Mouse (Mus musculus): ENCODE measurements around the gene Klc1.

DNA sequence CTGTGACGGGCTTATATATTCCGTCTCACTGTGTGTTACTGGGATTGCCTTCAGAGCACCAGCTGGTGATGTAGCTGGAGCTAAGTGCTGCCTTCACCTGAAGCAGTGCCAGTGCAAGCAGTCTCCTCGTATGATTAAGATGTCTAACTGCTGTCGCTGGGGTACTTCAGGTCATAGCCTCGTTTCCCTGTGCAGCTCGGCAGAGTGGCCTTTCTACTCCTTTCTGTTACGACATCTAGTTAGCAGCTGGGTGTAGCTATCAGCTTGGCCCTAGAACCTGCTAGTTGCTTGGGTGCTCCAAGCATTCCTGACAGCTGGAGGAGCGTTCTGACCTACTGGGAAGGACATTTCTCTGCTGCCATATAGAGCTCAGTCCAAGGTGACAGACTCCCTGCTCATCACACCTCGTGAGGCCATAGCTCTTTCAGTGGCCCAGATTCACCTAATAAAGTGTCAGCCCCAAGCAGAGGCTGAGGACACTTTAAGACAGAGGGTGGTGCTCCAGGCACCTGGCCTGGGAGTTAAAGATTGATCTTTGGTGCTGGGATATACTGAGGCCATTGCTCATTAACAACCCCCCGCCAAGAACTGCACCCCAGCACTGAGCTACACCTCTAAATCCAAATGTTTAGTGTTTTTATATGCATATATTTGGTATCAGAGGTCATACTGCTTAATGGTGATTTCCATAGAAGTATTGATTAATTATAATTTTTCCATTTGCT, 42.0 kb downstream of the Klc1 start:
- no peak for TF ChIP-seq POLR2A (IDR thresholded peaks at IDR 0.05; ENCODE audit: borderline replicate concordance, low read depth, low read length)
- TF ChIP-seq CTCF (IDR thresholded peaks at IDR 0.05; ENCODE audit: low read depth, low read length) = no peak

Measured in bone marrow macrophage, adult 2 months (primary cell).